Mouse (Mus musculus): ENCODE measurements around the gene Gm10803.

- TF ChIP-seq POLR2A (IDR thresholded peaks at IDR 0.05; ENCODE audit: low read depth, low read length): no peak
- TF ChIP-seq MAX (IDR thresholded peaks at IDR 0.05; ENCODE audit: low read length): no peak
- TF ChIP-seq POLR2AphosphoS2 (IDR thresholded peaks at IDR 0.05; ENCODE audit: low read depth, low read length): no peak
- TF ChIP-seq CTCF (conservative IDR thresholded peaks at IDR 0.05 in 1 of 2, IDR thresholded peaks at IDR 0.05 in 1 of 2; ENCODE audit: low read depth in 2 of 2, low read length in 2 of 2): no peak
- no peak for TF ChIP-seq EP300 (IDR thresholded peaks at IDR 0.05; ENCODE audit: low read length)
- TF ChIP-seq MAZ (IDR thresholded peaks at IDR 0.05; ENCODE audit: low read depth, low read length): no peak
- no peak for TF ChIP-seq ZMIZ1 (IDR thresholded peaks at IDR 0.05; ENCODE audit: low read depth, low read length)
- TF ChIP-seq JUN (IDR thresholded peaks at IDR 0.05; ENCODE audit: insufficient read depth, low read depth, low read length): no peak
- no peak for TF ChIP-seq BHLHE40 (IDR thresholded peaks at IDR 0.05; ENCODE audit: low read depth, low read length)
- no peak for TF ChIP-seq CHD2 (IDR thresholded peaks at IDR 0.05; ENCODE audit: low read length)
Measured at GRCm38 (mm10) chr2:93565647-93566046, 5.3 kb downstream of the Gm10803 start.
